Mouse (Mus musculus) ovary, adult 18-20 months (tissue): Measurements from ENCODE around the gene Ubiad1.

Source experiments
- DNase-seq: peaks from one replicate; pipeline ENCODE4 v3.0.0; 2022; ENCODE audit warnings: low spot score, mixed read lengths

Ubiad1 gene

GRCm38 (mm10) chr4:148404748-148405147, 39.8 kb downstream of the Ubiad1 start:
- no peak for DNase-seq

GRCm38 (mm10) chr4:148403402-148403801, 41.2 kb downstream of the Ubiad1 start:
- DNase-seq = no peak

GRCm38 (mm10) chr4:148399437-148400094, 45.0 kb downstream of the Ubiad1 start:
- DNase-seq = no peak

- DNase-seq = no peak
Observed at GRCm38 (mm10) chr4:148397531-148398287, 46.9 kb downstream of the Ubiad1 start.

GRCm38 (mm10) chr4:148397113-148397512, 47.5 kb downstream of the Ubiad1 start:
- no peak for DNase-seq

- no peak for DNase-seq
Observed at GRCm38 (mm10) chr4:148395875-148396274, 48.7 kb downstream of the Ubiad1 start.

GRCm38 (mm10) chr4:148395198-148395597, 49.4 kb downstream of the Ubiad1 start:
- DNase-seq = no peak

- DNase-seq = no peak
Observed at GRCm38 (mm10) chr4:148391714-148392310, 52.8 kb downstream of the Ubiad1 start.

GRCm38 (mm10) chr4:148389635-148390034, 54.9 kb downstream of the Ubiad1 start:
- no peak for DNase-seq

- no peak for DNase-seq
Observed at GRCm38 (mm10) chr4:148389047-148389446, 55.5 kb downstream of the Ubiad1 start.

GRCm38 (mm10) chr4:148385269-148385668, 59.3 kb downstream of the Ubiad1 start:
- DNase-seq = no peak
